Mouse (Mus musculus): Measurements from ENCODE around the gene Plcl2.
A peak's percentile ranks its signal among the peaks of the same experiment; 100 is the strongest.

DNA sequence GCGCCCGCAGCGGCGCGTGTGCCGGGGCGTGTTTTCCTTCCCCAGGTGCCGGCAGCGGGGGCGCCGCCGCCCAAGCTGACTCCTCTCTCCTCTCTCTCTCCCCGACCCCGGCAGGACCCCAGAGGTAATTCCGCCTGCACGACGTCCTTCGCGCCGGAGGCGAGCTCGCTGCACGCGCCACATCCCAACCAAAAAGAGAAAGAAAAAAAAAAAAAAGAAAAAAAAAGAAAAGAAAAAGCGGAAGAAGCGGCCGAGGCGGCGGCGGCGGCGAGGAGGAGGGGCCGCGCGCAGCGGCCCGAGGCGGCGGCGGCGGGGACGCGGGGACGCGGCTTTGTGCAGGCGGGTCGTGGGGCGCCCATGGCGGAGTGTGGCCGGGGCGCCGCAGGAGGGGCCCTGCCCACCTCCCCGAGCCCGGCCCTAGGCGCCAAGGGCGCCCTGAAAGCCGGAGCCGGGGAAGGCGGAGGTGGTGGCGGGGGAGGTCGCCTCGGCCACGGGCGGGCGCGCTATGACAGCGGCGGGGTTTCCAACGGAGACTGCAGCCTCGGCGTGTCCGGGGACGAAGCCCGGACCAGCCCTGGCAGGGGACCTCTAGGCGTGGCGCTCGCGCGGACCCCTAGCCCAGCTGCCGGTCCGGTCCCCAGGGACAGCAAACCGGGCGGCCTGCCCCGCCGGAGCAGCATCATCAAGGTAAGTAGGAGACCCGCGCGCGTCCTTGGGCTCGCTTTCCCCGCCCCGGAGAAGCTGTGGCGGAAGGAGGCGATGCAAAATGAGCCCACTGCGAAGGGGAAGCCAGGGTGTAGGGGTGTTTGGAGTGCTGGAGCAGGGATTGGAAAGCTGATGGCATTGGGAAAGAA lies at the start of gene Plcl2:
- TF ChIP-seq MYC (IDR thresholded peaks at IDR 0.05; ENCODE audit: low read depth, low read length) (no peak; the same call in 1 of the 2 replicates), EP300 (IDR thresholded peaks at IDR 0.05; ENCODE audit: low read depth in 1 of 2, low read length in 2 of 2) (0 out of 4 replicates have a peak, but pooled peaks of 1 of the 2 experiments have one; percentile 2), CTCF (IDR thresholded peaks at IDR 0.05 in 2 of 3, conservative IDR thresholded peaks at IDR 0.05 in 1 of 3; ENCODE audit: control insufficient read depth in 1 of 3, insufficient read depth in 1 of 3, low read depth in 2 of 3, low read length in 3 of 3, poor library complexity in 1 of 3, severe bottlenecking in 1 of 3) (no peak), GATA1 (IDR thresholded peaks at IDR 0.05; ENCODE audit: low read depth, low read length) (no peak)

All from MEL (cell line).